Mouse (Mus musculus) myocyte (in vitro differentiated cells): ENCODE data around the gene Gm20388. TPM values are rescaled to one million over a fixed set of nuclear protein-coding genes. Genes with fewer than 3 reads are reported as not detected.

Experiments
- H3K27me3 ChIP-seq: one replicate; pipeline ENCODE4 v1.6.1; 2011; ENCODE audit not compliant: control insufficient read depth, insufficient read depth, insufficient read length
- H3K36me3 ChIP-seq: one replicate; pipeline ENCODE4 v1.6.1; 2011; ENCODE audit not compliant: control insufficient read depth, insufficient read depth
- H3K4me2 ChIP-seq: one replicate; pipeline ENCODE4 v1.6.1; 2011; ENCODE audit warnings: low read depth, control low read depth
- H3K4me3 ChIP-seq: one replicate; pipeline ENCODE4 v1.5.1; 2011; ENCODE audit warnings: mild to moderate bottlenecking, control low read depth, moderate library complexity
- H3K79me2 ChIP-seq: one replicate; pipeline ENCODE4 v1.6.1; 2011; ENCODE audit not compliant: control insufficient read depth, insufficient read depth
- H3ac ChIP-seq: one replicate; pipeline ENCODE4 v1.6.1; 2011; ENCODE audit not compliant: control insufficient read depth, insufficient read length
- CEBPB ChIP-seq: IDR thresholded peaks from 2 replicates; pipeline ENCODE4 v1.6.1; 2011; ENCODE audit warnings: mild to moderate bottlenecking, moderate library complexity; ENCODE audit not compliant: poor library complexity, insufficient read depth, severe bottlenecking
- E2F4 ChIP-seq: IDR thresholded peaks from one replicate; pipeline ENCODE4 v1.6.1; 2011; ENCODE audit warnings: mild to moderate bottlenecking, control low read depth, moderate library complexity; ENCODE audit not compliant: insufficient read depth
- MAX ChIP-seq: IDR thresholded peaks from one replicate; pipeline ENCODE4 v1.6.1; 2011; ENCODE audit warnings: low read depth, mild to moderate bottlenecking, control low read depth
- MYOD1 ChIP-seq, 3 experiments: IDR thresholded peaks; one replicate each; pipeline ENCODE4 v1.6.1; 2011; ENCODE audit warnings: control low read depth in 2 of 3, low read depth in 2 of 3, mild to moderate bottlenecking in 2 of 3, moderate library complexity in 1 of 3; ENCODE audit not compliant: insufficient read length in 2 of 3, control insufficient read depth in 1 of 3
- MYOG ChIP-seq, 3 experiments: IDR thresholded peaks; one replicate each; pipeline ENCODE4 v1.6.1; 2011; ENCODE audit warnings: control low read depth in 2 of 3, low read depth in 2 of 3, mild to moderate bottlenecking in 2 of 3; ENCODE audit not compliant: insufficient read length in 2 of 3, control insufficient read depth in 1 of 3, insufficient read depth in 1 of 3
- POLR2A ChIP-seq: IDR thresholded peaks from one replicate; pipeline ENCODE4 v1.6.1; 2011; ENCODE audit warnings: low read depth, mild to moderate bottlenecking, control low read depth, moderate library complexity; ENCODE audit not compliant: insufficient read length
- POLR2AphosphoS2 ChIP-seq: IDR thresholded peaks from one replicate; pipeline ENCODE4 v1.6.1; 2011; ENCODE audit warnings: low read depth, control low read depth; ENCODE audit not compliant: insufficient read length
- REST ChIP-seq: IDR thresholded peaks from one replicate; pipeline ENCODE4 v1.6.1; 2011; ENCODE audit warnings: mild to moderate bottlenecking, control low read depth, moderate library complexity; ENCODE audit not compliant: insufficient read depth, insufficient read length
- SRF ChIP-seq: IDR thresholded peaks from one replicate; pipeline ENCODE4 v1.6.1; 2011; ENCODE audit warnings: low read depth; ENCODE audit not compliant: control insufficient read depth, insufficient read length
- TCF12 ChIP-seq: IDR thresholded peaks from one replicate; pipeline ENCODE4 v1.6.1; 2011; ENCODE audit warnings: mild to moderate bottlenecking, control low read depth; ENCODE audit not compliant: poor library complexity, insufficient read depth, severe bottlenecking
- TCF3 ChIP-seq: IDR thresholded peaks from one replicate; pipeline ENCODE4 v1.6.1; 2011; ENCODE audit warnings: low read depth, control low read depth; ENCODE audit not compliant: insufficient read length
- USF1 ChIP-seq: IDR thresholded peaks from one replicate; pipeline ENCODE4 v1.6.1; 2011; ENCODE audit warnings: low read depth, mild to moderate bottlenecking, control low read depth, moderate library complexity
- polyA plus RNA-seq: library from polyadenylated mRNA; unstranded; fragments of >200 nt; fragmentation: generic; extraction: Trizol; gene quantifications from one replicate; pipeline ENCODE4 v1.2.1, GENCODE M21; 2012; ENCODE audit warnings: missing spikeins

The Gm20388 gene
- polyA plus RNA-seq, 1 experiment = 15.3 TPM

DNA sequence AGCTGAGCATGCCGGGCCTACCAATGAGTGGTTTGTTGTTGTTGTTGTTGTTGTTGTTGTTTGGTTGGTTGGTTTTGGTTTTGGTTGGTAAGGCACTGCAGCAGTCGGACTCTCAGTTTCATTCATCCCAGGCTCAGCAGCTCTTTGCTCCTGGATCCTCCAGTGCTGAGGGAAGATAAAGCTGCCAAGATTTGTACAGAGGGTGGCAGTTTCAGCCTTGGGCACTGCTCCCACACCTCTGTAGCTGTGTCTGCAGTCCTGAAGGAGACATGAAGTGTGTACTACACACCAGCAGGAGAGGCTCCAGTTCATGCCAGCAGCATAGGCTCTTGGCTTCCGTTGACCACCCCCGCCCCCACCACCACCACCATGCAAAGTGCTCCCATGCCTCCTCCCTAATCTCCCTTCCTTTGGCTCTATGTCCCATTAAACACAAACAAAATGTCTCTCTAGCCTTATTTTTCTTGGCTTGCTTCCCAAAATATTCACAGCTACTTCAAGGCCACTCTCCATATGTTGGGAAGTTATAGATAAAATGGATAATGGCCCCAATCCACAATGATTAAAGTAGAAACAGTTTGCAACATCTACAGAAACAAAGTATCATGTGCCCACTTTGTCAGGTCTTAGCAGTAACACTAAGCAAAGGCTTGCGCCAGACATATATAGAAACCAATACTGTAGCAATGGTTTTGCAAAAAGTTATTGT is 3740.9 kb downstream of the Gm20388 start:
- Histone ChIP-seq H3K79me2 (peaks cover 9% of the 10 kb centered on the region), H3K4me2 (no peak overlapping the region)
- TF ChIP-seq POLR2AphosphoS2 = no peak
- TF ChIP-seq CEBPB = no peak
- no peak for TF ChIP-seq SRF
- no peak for TF ChIP-seq E2F4
- TF ChIP-seq TCF3 = no peak
- no peak for TF ChIP-seq USF1
- TF ChIP-seq TCF12 = no peak

DNA sequence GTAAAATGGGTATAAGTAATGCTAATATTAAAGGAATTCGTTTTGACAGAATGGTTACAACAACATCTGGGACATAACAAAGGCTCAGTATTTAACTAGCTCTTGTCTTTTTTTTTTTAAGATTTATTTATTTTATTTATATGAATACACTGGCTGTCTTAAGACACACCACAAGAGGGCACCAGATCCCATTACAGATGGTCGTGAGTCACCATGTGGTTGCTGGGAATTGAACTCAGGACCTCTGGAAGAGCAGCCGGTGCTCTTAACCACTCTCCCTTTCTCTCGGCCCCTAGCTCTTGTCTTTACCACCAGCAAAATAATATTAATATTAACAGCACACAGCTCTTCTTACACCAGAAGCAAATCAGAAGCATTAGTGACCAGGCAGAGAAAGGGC is 3742.0 kb downstream of the Gm20388 start:
- H3K36me3 ChIP-seq = peaks cover 8% of the 10 kb centered on the region
- peak overlapping the region; percentile 40 for H3K4me3 ChIP-seq
- H3ac ChIP-seq = no peak overlapping the region
- TF ChIP-seq SRF = no peak
- TF ChIP-seq MAX = no peak
- no peak for TF ChIP-seq MYOD1 (IDR thresholded peaks at IDR 0.05; ENCODE audit: control insufficient read depth in 1 of 3, insufficient read length in 2 of 3, low read depth in 2 of 3)
- no peak for TF ChIP-seq POLR2AphosphoS2
- TF ChIP-seq TCF3 = no peak
- no peak for TF ChIP-seq E2F4
- TF ChIP-seq TCF12 = no peak
- TF ChIP-seq POLR2A = no peak
- no peak for TF ChIP-seq REST
- no peak for TF ChIP-seq USF1
- no peak for TF ChIP-seq MYOG (IDR thresholded peaks at IDR 0.05; ENCODE audit: control insufficient read depth in 1 of 3, insufficient read depth in 1 of 3, insufficient read length in 2 of 3, low read depth in 2 of 3)
- no peak for TF ChIP-seq CEBPB
- peaks cover 9% of the 10 kb centered on the region for H3K79me2 ChIP-seq
- no peaks in the 10 kb centered on the region for H3K27me3 ChIP-seq
- no peak overlapping the region for H3K4me2 ChIP-seq

More for the DNA sequence above, 3740.9 kb downstream of the Gm20388 start:
- no peak overlapping the region for H3K4me3 ChIP-seq
- peaks cover 4% of the 10 kb centered on the region for H3K36me3 ChIP-seq
- H3K27me3 ChIP-seq = no peaks in the 10 kb centered on the region
- H3ac ChIP-seq = no peak overlapping the region

DNA sequence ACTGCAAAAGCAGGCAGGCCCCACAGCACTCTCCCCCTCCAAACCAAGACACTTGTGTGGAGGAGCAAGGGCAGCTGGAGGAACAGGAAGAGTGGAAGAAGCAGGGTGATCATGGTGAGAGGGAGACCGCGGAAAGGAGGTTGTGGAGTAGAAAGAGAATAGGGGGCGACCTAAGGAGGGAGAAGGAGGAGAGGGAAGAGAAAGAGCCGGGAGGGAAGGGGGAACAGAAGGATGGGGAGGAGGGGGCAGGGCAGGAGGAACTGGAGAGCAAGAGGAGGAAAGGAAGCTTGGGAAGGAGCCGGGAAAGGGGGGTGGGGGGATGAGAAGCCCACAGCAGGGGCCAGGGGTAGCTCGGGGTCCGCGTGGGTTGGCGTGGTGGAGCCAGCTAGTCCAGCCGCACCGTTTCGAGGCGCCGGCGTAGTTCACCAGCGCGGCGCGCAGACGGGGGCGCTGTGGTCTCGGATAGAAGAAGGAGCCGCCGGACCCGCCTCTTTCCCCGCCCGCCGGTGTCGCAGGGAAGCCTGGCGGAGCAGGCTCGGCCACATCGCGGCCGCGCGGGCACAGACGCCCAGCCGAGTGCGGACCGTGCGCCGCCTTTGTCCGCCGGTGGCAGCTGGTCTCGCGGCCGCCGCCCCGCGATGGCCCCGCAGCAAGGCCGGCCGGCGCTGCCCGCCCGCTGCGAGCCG is 3742.8 kb downstream of the Gm20388 start, which contains the start of gene Rhou:
Gene Rhou (plus strand): TSS at position 622 of the 686 bp plus-strand sequence.
- peaks cover 8% of the 10 kb centered on the region for H3K36me3 ChIP-seq
- peaks cover 9% of the 10 kb centered on the region for H3K79me2 ChIP-seq
- peak in 2 of 3 experiments; percentile 36 to 62 for TF ChIP-seq MYOG (IDR thresholded peaks at IDR 0.05; ENCODE audit: control insufficient read depth in 1 of 3, insufficient read depth in 1 of 3, insufficient read length in 2 of 3, low read depth in 2 of 3)
- TF ChIP-seq POLR2A = peak; percentile 98
- TF ChIP-seq TCF3 = peak; percentile 22
- peak in 1 of 3 experiments; percentile 76 for TF ChIP-seq MYOD1 (IDR thresholded peaks at IDR 0.05; ENCODE audit: control insufficient read depth in 1 of 3, insufficient read length in 2 of 3, low read depth in 2 of 3)
- TF ChIP-seq USF1 = no peak
- TF ChIP-seq REST = no peak
- TF ChIP-seq E2F4 = peak; percentile 28
- peak; percentile 97 for TF ChIP-seq POLR2AphosphoS2
- H3ac ChIP-seq = peak within 1 kb of the TSS; percentile 94
- H3K4me2 ChIP-seq = peak within 1 kb of the TSS; percentile 84
- H3K4me3 ChIP-seq = peak within 1 kb of the TSS; percentile 40
- H3K27me3 ChIP-seq = no peaks in the 10 kb centered on the region

DNA sequence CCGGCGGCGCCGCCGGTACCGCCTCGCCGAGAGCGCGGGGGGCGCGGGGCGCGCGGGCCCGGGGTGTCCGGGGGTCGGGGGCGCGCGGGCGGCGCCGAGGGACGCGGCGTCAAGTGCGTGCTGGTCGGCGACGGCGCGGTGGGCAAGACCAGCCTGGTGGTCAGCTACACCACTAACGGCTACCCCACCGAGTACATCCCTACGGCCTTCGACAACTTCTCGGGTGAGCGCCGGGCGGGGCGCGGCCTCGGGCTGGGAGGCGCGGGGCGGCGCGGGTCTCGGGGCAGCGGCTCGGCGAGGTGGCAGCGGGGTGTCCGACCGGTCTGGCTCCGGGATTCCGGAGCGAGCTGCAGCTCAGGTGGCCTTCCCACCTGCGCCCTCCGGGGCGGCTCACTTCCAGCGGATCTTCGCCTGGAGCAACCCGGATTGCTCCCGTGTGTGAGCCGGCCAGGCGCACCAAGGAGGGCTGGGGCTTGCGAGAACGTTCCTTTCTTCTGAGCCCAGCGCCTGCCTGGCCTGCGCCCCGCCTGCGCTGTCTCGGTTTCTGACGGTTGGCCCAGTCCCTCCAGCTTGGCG is 3743.4 kb downstream of the Gm20388 start:
- TF ChIP-seq POLR2A (peak; percentile 35), REST (no peak), MYOD1 (IDR thresholded peaks at IDR 0.05; ENCODE audit: control insufficient read depth in 1 of 3, insufficient read length in 2 of 3, low read depth in 2 of 3) (peak in 1 of 3 experiments; percentile 2), MYOG (IDR thresholded peaks at IDR 0.05; ENCODE audit: control insufficient read depth in 1 of 3, insufficient read depth in 1 of 3, insufficient read length in 2 of 3, low read depth in 2 of 3) (peak in 1 of 3 experiments; percentile 23)
- peak overlapping the region; percentile 84 for H3K4me2 ChIP-seq
- H3K4me3 ChIP-seq = peak overlapping the region; percentile 40
- peak overlapping the region; percentile 94 for H3ac ChIP-seq
- peaks cover 9% of the 10 kb centered on the region for H3K79me2 ChIP-seq
- no peaks in the 10 kb centered on the region for H3K27me3 ChIP-seq
- H3K36me3 ChIP-seq = peaks cover 8% of the 10 kb centered on the region
